Mouse (Mus musculus) limb, embryonic 13.5 days (tissue): ENCODE results near the gene Arid3a. TPM values are rescaled to one million over a fixed set of nuclear protein-coding genes. Genes with fewer than 3 reads are reported as not detected.

ENCODE experiments used
- ATAC-seq: fragments of 200-750 bp; cut with Nextera tagmentation; 2 replicates; pipeline ENCODE4 v1.8.0; 2017; ENCODE audit warnings: low read depth, moderate number of reproducible peaks, moderate TSS enrichment; ENCODE audit not compliant: low FRiP score
- H3K27ac ChIP-seq: fragments of 300-500 bp; sonication (generic); 2 replicates; pipeline ENCODE4 v1.5.1; 2015; ENCODE audit warnings: inconsistent platforms, mild to moderate bottlenecking, moderate library complexity
- H3K27me3 ChIP-seq: fragments of 300-500 bp; sonication (generic); 2 replicates; pipeline ENCODE4 v1.6.1; 2015; ENCODE audit warnings: mild to moderate bottlenecking, inconsistent platforms
- H3K36me3 ChIP-seq: fragments of 300-500 bp; sonication (generic); 2 replicates; pipeline ENCODE4 v1.6.1; 2015; ENCODE audit warnings: inconsistent platforms, mild to moderate bottlenecking, moderate library complexity
- H3K4me1 ChIP-seq: fragments of 300-500 bp; sonication (generic); 2 replicates; pipeline ENCODE4 v1.6.1; 2015; ENCODE audit warnings: inconsistent platforms
- H3K4me2 ChIP-seq: fragments of 300-500 bp; sonication (generic); replicated peaks from 2 replicates; pipeline ENCODE4 v1.6.1; 2015; ENCODE audit warnings: inconsistent platforms, mild to moderate bottlenecking, moderate library complexity
- H3K4me3 ChIP-seq: fragments of 300-500 bp; sonication (generic); 2 replicates; pipeline ENCODE4 v1.5.1; 2015; ENCODE audit warnings: moderate library complexity, mild to moderate bottlenecking, inconsistent platforms
- H3K9ac ChIP-seq: fragments of 300-500 bp; sonication (generic); 2 replicates; pipeline ENCODE4 v1.6.1; 2015; ENCODE audit warnings: mild to moderate bottlenecking, inconsistent platforms
- H3K9me3 ChIP-seq: fragments of 300-500 bp; sonication (generic); 2 replicates; pipeline ENCODE4 v1.6.1; 2016; ENCODE audit warnings: inconsistent platforms
- WGBS: fragments of 180-500 bp; shearing (Covaris S2); methylation state at CpG from one replicate; pipeline ENCODE4 v1.1.7; 2015; 5-methylcytosine and 5-hydroxymethylcytosine counted together
- polyA plus RNA-seq: library from polyadenylated mRNA; unstranded; fragments of >200 nt; fragmentation: Nextera tagmentation; extraction: Ambion mirVana; gene quantifications from 2 replicates; pipeline ENCODE4 v1.2.1, GENCODE M21; 2015

The Arid3a gene
- polyA plus RNA-seq, 1 experiment from 2014 or later = 6.2 TPM

DNA sequence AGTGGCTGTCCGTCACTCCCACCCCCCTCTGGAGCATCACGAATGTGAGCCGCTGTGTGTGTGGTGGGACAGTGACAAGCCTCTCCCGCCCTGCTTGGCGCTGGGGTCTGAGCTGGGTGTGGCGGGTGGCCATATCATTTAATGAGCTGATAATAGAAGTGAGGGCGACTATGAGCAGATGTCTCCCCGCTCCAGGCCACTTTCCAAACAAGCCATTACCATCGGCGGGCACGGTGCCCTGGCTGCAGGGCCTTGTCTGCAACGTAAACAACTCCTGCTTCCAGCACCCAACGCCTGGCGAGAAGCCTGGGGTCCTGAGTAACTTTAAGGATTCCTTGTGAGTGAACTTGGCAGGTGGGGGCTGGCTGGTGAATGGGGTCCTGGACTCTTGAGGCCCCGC lies 71.0 kb downstream of the Arid3a start:
- 9% methylated on average over 15 of the region's 15 CpGs for WGBS
- H3K36me3 ChIP-seq = peaks cover 31% of the 10 kb centered on the region
- peak overlapping the region; percentile 51 for H3K4me3 ChIP-seq
- H3K4me1 ChIP-seq = peaks cover 19% of the 10 kb centered on the region
- H3K9ac ChIP-seq = peak overlapping the region; percentile 48
- H3K27me3 ChIP-seq = peaks cover 46% of the 10 kb centered on the region
- peak overlapping the region; percentile 79 for H3K4me2 ChIP-seq
- H3K9me3 ChIP-seq = no peaks in the 10 kb centered on the region
- no peak overlapping the region for H3K27ac ChIP-seq
- no peak; the same call in 1 of the 2 replicates for ATAC-seq

DNA sequence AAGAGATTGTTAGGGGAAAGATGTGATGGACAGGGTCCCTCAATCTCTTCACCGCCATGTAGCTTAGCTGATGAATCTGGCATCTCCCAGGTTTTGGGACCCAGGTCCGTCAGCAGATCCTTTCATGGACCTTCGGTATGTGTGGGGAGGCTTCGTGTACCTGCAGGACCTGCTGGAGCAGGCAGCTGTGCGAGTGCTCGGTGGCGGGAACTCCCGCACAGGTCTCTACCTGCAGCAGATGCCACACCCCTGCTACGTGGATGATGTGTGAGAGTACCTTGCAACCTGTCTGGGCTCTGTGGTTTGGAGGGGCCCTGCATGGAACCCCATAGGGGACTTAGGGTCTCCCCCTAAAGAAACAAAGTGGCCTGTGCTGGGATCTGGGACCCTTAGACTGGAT lies 75.1 kb downstream of the Arid3a start:
- Histone ChIP-seq H3K4me2 (no peak overlapping the region), H3K27me3 (peaks cover 64% of the 10 kb centered on the region), H3K9ac (no peak overlapping the region), H3K36me3 (no peaks in the 10 kb centered on the region), H3K4me3 (no peak overlapping the region), H3K9me3 (no peaks in the 10 kb centered on the region), H3K4me1 (peaks cover 23% of the 10 kb centered on the region), H3K27ac (no peak overlapping the region)
- 65% methylated on average over 9 of the region's 9 CpGs for WGBS
- ATAC-seq = no peak

DNA sequence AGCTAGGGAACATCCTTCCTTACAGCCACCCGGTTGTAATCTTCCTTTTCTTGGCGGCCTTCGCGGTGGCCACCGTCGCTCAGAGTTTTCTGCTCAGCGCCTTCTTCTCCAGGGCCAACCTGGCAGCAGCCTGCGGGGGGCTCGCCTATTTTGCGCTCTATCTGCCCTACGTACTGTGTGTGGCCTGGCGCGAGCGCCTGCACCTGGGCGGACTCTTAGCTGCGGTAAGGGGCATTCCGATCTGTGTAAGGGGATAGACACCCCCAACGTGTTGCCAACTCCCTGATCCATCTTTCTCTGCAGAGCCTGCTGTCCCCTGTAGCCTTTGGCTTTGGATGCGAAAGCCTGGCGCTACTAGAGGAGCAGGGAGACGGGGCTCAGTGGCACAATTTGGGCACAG lies 76.0 kb downstream of the Arid3a start:
- Histone ChIP-seq H3K9me3 (no peaks in the 10 kb centered on the region), H3K36me3 (no peaks in the 10 kb centered on the region), H3K4me2 (no peak overlapping the region), H3K4me1 (peaks cover 15% of the 10 kb centered on the region), H3K4me3 (no peak overlapping the region), H3K27ac (no peak overlapping the region), H3K27me3 (peaks cover 60% of the 10 kb centered on the region), H3K9ac (no peak overlapping the region)
- no peak for ATAC-seq
- 24% methylated on average over 21 of the region's 21 CpGs for WGBS

DNA sequence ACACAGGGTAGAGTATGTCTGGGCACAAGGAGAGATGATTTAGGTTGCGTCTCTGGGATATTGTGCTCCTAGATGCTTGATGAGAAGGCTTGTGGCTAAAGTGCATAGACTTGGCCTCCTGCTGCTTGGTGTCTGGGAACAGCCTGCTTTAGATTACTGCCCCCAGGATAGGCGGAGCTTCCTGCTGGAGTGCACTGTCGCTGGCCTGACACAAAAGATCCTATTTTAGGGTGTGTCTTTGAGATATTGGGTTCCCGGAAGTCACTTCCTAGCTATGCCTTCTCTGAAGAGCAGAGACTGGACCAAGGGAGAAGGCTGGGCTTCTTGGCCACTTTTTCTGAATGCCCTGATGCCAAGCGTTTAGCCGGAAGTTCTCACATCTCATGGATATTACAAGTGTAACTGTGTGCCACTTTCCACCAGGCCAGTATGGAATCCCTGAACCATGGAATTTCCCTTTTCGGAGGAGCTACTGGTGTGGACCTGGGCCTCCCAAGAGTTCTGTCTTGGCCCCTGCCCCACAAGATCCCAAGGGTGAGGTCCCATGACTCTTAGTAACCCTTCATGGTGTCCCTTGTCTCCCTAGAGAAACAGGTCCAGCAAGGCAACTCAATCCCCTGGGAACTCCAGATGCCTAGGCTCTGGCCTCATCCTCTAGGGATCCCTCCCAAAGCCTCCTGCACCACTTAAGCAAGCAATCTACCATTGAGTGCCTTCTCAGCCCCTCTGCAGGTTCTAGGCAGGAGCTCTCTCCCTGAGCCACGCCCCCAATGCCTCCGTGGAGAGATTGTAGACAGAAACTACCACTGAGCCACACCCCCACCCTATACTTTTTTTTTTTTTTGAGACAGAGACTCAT lies 76.8 kb downstream of the Arid3a start:
- Histone ChIP-seq H3K36me3 (no peaks in the 10 kb centered on the region), H3K4me2 (no peak overlapping the region), H3K9me3 (no peaks in the 10 kb centered on the region), H3K27me3 (peaks cover 53% of the 10 kb centered on the region), H3K27ac (no peak overlapping the region), H3K9ac (no peak overlapping the region), H3K4me1 (peaks cover 10% of the 10 kb centered on the region), H3K4me3 (no peak overlapping the region)
- no peak for ATAC-seq
- WGBS = 60% methylated on average over 9 of the region's 9 CpGs

DNA sequence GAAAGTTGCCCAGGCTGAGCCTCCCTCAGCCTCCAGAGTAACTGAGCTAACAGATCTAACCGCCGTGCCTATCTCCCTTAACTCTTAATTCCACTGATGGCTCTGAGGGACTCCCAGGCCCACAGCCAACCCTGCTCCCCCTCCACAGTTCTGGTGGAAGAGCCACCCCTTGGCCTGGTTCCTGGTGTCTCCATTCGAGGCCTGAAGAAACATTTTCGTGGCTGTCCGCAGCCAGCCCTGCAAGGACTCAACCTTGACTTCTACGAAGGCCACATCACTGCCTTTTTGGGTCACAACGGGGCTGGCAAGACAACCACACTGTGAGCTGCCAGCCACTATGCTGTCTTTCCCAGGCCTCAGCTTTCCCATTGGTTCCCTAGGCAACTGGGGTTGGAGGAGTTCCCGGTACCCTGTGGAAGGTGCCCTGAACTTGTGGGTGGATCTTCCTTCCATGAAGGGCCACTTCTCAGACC lies 77.4 kb downstream of the Arid3a start:
- Histone ChIP-seq H3K36me3 (no peaks in the 10 kb centered on the region), H3K27ac (no peak overlapping the region), H3K9ac (no peak overlapping the region), H3K9me3 (no peaks in the 10 kb centered on the region), H3K4me3 (no peak overlapping the region), H3K4me1 (peaks cover 10% of the 10 kb centered on the region), H3K27me3 (peaks cover 47% of the 10 kb centered on the region), H3K4me2 (no peak overlapping the region)
- 89% methylated on average over 8 of the region's 8 CpGs for WGBS
- no peak for ATAC-seq

Other genes starting within 250 kb of the Arid3a start
- 116 and 123 TPM in 2 replicates for gene Cdc34, start 244.8 kb upstream of the Arid3a start, polyA plus RNA-seq
- 0.83 and 0.92 TPM in 2 replicates for gene Gzmm, start 238.0 kb upstream of the Arid3a start, polyA plus RNA-seq
- gene Bsg, start 222.6 kb upstream of the Arid3a start, polyA plus RNA-seq = 761 and 775 TPM in 2 replicates
- not detected in 2 replicates for gene Hcn2, start 210.4 kb upstream of the Arid3a start, polyA plus RNA-seq
- 49.4 and 54.9 TPM in 2 replicates for gene Polrmt, start 180.5 kb upstream of the Arid3a start, polyA plus RNA-seq
- gene Fgf22, start 172.0 kb upstream of the Arid3a start, polyA plus RNA-seq = 0.34 and 0.47 TPM in 2 replicates
- 93.0 and 95.4 TPM in 2 replicates for gene Rnf126, start 160.1 kb upstream of the Arid3a start, polyA plus RNA-seq
- gene Fstl3, start 149.8 kb upstream of the Arid3a start, polyA plus RNA-seq = 7.0 and 7.8 TPM in 2 replicates
- 0.11 TPM in 1 of 2 replicates, not detected in the other for gene Prss57, start 136.1 kb upstream of the Arid3a start, polyA plus RNA-seq
- gene Palm, start 133.5 kb upstream of the Arid3a start, polyA plus RNA-seq = 101 TPM in 2 replicates
- gene Misp, start 106.1 kb upstream of the Arid3a start, polyA plus RNA-seq = 0.90 and 1.4 TPM in 2 replicates
- gene Ptbp1, start 72.6 kb upstream of the Arid3a start, polyA plus RNA-seq = 347 and 366 TPM in 2 replicates
- 11.1 and 11.3 TPM in 2 replicates for gene Prtn3, start 52.6 kb upstream of the Arid3a start, polyA plus RNA-seq
- gene Plppr3, start 52.4 kb upstream of the Arid3a start, polyA plus RNA-seq = 138 and 142 TPM in 2 replicates
- 0.29 and 0.86 TPM in 2 replicates for gene Elane, start 40.8 kb upstream of the Arid3a start, polyA plus RNA-seq
- not detected in 2 replicates for gene Cfd, start 36.2 kb upstream of the Arid3a start, polyA plus RNA-seq
- gene Med16, start 18.1 kb upstream of the Arid3a start, polyA plus RNA-seq = 44.9 and 46.8 TPM in 2 replicates
- 20.3 TPM in 1 of 2 replicates, not detected in the other for gene Gm26602, start 16.2 kb upstream of the Arid3a start, polyA plus RNA-seq
- 0.94 and 1.0 TPM in 2 replicates for gene Kiss1r, start 10.1 kb upstream of the Arid3a start, polyA plus RNA-seq
- gene R3hdm4, start 5.8 kb upstream of the Arid3a start, polyA plus RNA-seq = 186 and 188 TPM in 2 replicates
- gene Wdr18, start 33.1 kb downstream of the Arid3a start, polyA plus RNA-seq = 105 and 106 TPM in 2 replicates
- 0.41 and 0.73 TPM in 2 replicates for gene Grin3b, start 43.7 kb downstream of the Arid3a start, polyA plus RNA-seq
- gene Tmem259, start 57.3 kb downstream of the Arid3a start, polyA plus RNA-seq = 16.0 and 19.5 TPM in 2 replicates
- 287 and 299 TPM in 2 replicates for gene Cnn2, start 61.5 kb downstream of the Arid3a start, polyA plus RNA-seq
- gene Abca7, start 69.5 kb downstream of the Arid3a start, polyA plus RNA-seq = 1.8 and 1.9 TPM in 2 replicates
- gene Arhgap45, start 89.6 kb downstream of the Arid3a start, polyA plus RNA-seq = 7.3 and 7.6 TPM in 2 replicates
- gene Polr2e, start 112.8 kb downstream of the Arid3a start, polyA plus RNA-seq = 244 and 254 TPM in 2 replicates
- gene Gpx4, start 120.1 kb downstream of the Arid3a start, polyA plus RNA-seq = 462 and 477 TPM in 2 replicates
- gene Sbno2, start 178.5 kb downstream of the Arid3a start, polyA plus RNA-seq = 13.5 and 15.2 TPM in 2 replicates
- gene Stk11, start 188.8 kb downstream of the Arid3a start, polyA plus RNA-seq = 17.1 and 17.4 TPM in 2 replicates
- gene Atp5d, start 211.6 kb downstream of the Arid3a start, polyA plus RNA-seq = 456 and 475 TPM in 2 replicates
- 7.4 and 8.1 TPM in 2 replicates for gene Cbarp, start 213.8 kb downstream of the Arid3a start, polyA plus RNA-seq
- 22.9 and 23.2 TPM in 2 replicates for gene Midn, start 221.2 kb downstream of the Arid3a start, polyA plus RNA-seq
- gene Cirbp, start 238.9 kb downstream of the Arid3a start, polyA plus RNA-seq = 149 and 194 TPM in 2 replicates
- 9.7 and 11.0 TPM in 2 replicates for gene 1600002K03Rik, start 245.9 kb downstream of the Arid3a start, polyA plus RNA-seq